Mouse (Mus musculus) bone marrow macrophage, adult 2 months (primary cell): Measurements from ENCODE around the gene Dlgap1. TPM values are rescaled to one million over a fixed set of nuclear protein-coding genes. Genes with fewer than 3 reads are reported as not detected.

Experiments
- H3K27ac ChIP-seq: 2 replicates; pipeline ENCODE4 v1.5.1; 2012; ENCODE audit warnings: low read depth, low read length; ENCODE audit not compliant: insufficient read depth
- H3K4me1 ChIP-seq: 2 replicates; pipeline ENCODE4 v1.6.1; 2012; ENCODE audit warnings: low read length; ENCODE audit not compliant: control insufficient read depth, insufficient read depth
- H3K4me3 ChIP-seq: 2 replicates; pipeline ENCODE4 v1.5.1; 2012; ENCODE audit warnings: mild to moderate bottlenecking, low read length, moderate library complexity; ENCODE audit not compliant: insufficient read depth
- CTCF ChIP-seq: IDR thresholded peaks from 2 replicates; pipeline ENCODE4 v1.5.1; 2012; ENCODE audit warnings: low read depth, mild to moderate bottlenecking, low read length, moderate library complexity
- POLR2A ChIP-seq: IDR thresholded peaks from 2 replicates; pipeline ENCODE4 v1.6.1; 2012; ENCODE audit warnings: mild to moderate bottlenecking, low read depth, low read length, borderline replicate concordance
- polyA plus RNA-seq: library from polyadenylated mRNA; stranded (reverse); fragments of >200 nt; gene quantifications from 2 replicates; pipeline ENCODE4 v1.2.4, GENCODE M21; 2012; ENCODE audit not compliant: missing spikeins, insufficient read depth, insufficient read length

Gene Dlgap1
- polyA plus RNA-seq, 1 experiment = not detected

- peaks cover 2% of the 10 kb centered on the region; the same call in 1 of the 2 replicates for H3K4me1 ChIP-seq
- H3K27ac ChIP-seq = no peak overlapping the region
- no peak for TF ChIP-seq CTCF
- no peak for TF ChIP-seq POLR2A
- no peak overlapping the region for H3K4me3 ChIP-seq
Measured at GRCm38 (mm10) chr17:70858814-70859213, 889.9 kb downstream of the Dlgap1 start.

GRCm38 (mm10) chr17:70864117-70864516 is 895.2 kb downstream of the Dlgap1 start:
- H3K27ac ChIP-seq = no peak overlapping the region
- H3K4me1 ChIP-seq = no peaks in the 10 kb centered on the region; the same call in 1 of the 2 replicates
- no peak overlapping the region for H3K4me3 ChIP-seq
- TF ChIP-seq POLR2A (no peak), CTCF (no peak)

- no peak for TF ChIP-seq POLR2A
- no peak for TF ChIP-seq CTCF
- Histone ChIP-seq H3K4me3 (no peak overlapping the region), H3K27ac (no peak overlapping the region), H3K4me1 (no peaks in the 10 kb centered on the region; the same call in none of the 2 replicates)
Measured at GRCm38 (mm10) chr17:70864645-70865044, 895.8 kb downstream of the Dlgap1 start.

DNA sequence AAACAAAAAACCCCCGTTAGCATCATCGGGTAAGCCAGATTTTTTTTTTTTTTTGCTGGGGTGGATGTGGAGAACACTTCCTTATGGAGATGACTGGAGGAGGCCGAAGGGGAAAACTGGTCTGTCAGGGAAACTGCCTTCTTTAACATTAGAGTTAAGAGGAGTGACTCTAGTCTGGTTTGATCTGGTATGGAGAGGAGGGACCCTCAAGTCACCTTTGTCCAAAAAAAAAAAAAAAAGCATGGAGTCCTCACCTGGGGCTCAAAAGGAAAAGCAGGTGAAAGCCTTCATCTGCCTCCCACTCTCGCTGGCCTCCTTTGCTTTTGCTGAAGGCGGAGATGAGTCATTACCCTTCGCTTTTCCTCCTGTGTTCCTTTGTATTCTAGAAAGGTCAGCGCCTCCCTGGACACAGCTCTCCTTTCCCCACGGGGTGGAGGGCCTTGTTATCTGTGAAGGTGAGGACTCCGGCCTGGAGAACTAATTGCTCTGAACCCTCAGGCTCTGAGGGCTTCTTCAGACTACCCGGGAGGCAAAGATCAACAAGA is 896.3 kb downstream of the Dlgap1 start:
- no peaks in the 10 kb centered on the region; the same call in none of the 2 replicates for H3K4me1 ChIP-seq
- H3K27ac ChIP-seq = no peak overlapping the region
- TF ChIP-seq POLR2A (no peak), CTCF (no peak)
- no peak overlapping the region for H3K4me3 ChIP-seq

- TF ChIP-seq CTCF = no peak
- TF ChIP-seq POLR2A = no peak
- Histone ChIP-seq H3K27ac (no peak overlapping the region), H3K4me1 (peaks cover 2% of the 10 kb centered on the region), H3K4me3 (no peak overlapping the region)
Measured at GRCm38 (mm10) chr17:70866029-70866428, 897.2 kb downstream of the Dlgap1 start.

GRCm38 (mm10) chr17:70866538-70867114 is 897.8 kb downstream of the Dlgap1 start:
- TF ChIP-seq POLR2A (no peak), CTCF (no peak)
- peaks cover 2% of the 10 kb centered on the region for H3K4me1 ChIP-seq
- H3K4me3 ChIP-seq = no peak overlapping the region
- H3K27ac ChIP-seq = no peak overlapping the region

DNA sequence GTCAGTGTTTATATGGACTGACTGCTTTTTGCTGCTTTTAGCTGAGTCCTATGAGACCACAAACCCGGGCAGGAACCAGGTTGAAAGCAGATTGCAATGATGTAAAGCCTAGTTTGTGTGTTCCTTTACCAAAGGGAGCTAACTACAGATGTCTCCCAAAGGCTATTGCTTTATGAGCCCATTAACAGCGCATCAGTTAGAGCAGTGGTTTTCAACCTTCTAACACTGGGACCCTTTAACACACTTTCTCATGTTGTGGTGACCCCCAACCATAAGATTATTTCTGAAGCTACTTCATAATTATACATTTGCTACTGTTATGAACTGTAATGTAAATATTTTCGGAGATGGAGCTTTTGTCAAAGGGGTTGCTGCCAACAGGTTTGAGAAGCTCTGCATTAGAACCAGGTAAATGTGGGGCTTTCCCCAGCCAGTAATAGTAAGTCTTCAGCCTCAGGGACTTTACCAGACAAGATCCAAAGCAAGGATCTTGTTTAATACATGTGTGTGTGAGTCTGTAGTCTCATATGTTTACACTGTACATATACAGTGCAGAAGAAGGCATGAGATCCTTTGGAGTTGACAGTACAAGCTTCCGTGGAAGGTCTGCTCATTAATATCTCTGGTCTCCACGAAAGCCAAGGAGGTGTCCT is 899.8 kb downstream of the Dlgap1 start:
- Histone ChIP-seq H3K4me1 (peaks cover 2% of the 10 kb centered on the region), H3K4me3 (no peak overlapping the region), H3K27ac (no peak overlapping the region)

DNA sequence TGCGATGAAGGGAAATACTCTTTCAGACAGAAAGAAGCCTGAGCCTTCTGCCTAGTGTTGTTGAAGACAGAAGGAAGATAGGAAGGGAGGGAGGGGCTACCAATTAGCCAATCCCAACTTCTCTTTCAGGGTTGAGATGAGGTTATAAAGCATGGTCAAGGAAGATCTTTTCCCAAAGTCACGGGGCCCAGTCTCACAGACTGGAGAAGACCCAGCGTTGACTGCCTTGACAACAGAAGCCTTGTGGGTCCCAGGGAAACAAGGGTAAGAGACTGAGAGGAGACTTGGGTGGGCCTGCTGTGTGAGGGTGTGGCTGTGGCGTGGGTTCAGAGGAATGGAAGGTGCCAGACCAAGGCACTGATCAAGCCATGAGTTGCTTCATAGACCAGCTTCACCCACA is 901.7 kb downstream of the Dlgap1 start:
- TF ChIP-seq CTCF (no peak), POLR2A (no peak)
- H3K27ac ChIP-seq = no peak overlapping the region

More for the DNA sequence above, 899.8 kb downstream of the Dlgap1 start:
- TF ChIP-seq CTCF = no peak
- TF ChIP-seq POLR2A = no peak

More for the DNA sequence above, 901.7 kb downstream of the Dlgap1 start:
- Histone ChIP-seq H3K4me3 (no peak overlapping the region), H3K4me1 (peaks cover 2% of the 10 kb centered on the region)
